Mouse (Mus musculus): ENCODE data around the gene Prkn.

- TF ChIP-seq ZC3H11A (IDR thresholded peaks at IDR 0.05; ENCODE audit: borderline replicate concordance, low read depth, low read length) (no peak), MAFK (IDR thresholded peaks at IDR 0.05; ENCODE audit: insufficient read depth, low read depth, low read length) (no peak), CHD2 (IDR thresholded peaks at IDR 0.05; ENCODE audit: low read depth, low read length) (no peak)
Observed at GRCm38 (mm10) chr17:11515619-11516018, 675.4 kb downstream of the Prkn start.
